Comparison of ENCODE assay signal across 1 mouse cellular context in genomic region chr10:120208015-120208414, GRCm38 (mm10).
A peak's percentile ranks its signal among the peaks of the same experiment; 100 is the strongest.
TF ChIP-seq lines count a peak whose summit lies in the region.

No protein-coding gene starts in this region.

TF ChIP-seq in CH12.LX, 34 proteins besides CTCF, POLR2A, EP300 and RAD21:
- TF ChIP-seq ZNF384 (IDR thresholded peaks at IDR 0.05; ENCODE audit: low read depth, low read length) (no peak), MEF2A (IDR thresholded peaks at IDR 0.05; ENCODE audit: borderline replicate concordance, low read depth, low read length) (peak; percentile 88), NELFE (IDR thresholded peaks at IDR 0.05; ENCODE audit: low read depth, low read length) (no peak), IRF4 (IDR thresholded peaks at IDR 0.05; ENCODE audit: low read depth, low read length) (peak; percentile 44; the same call in 1 of the 2 replicates), BHLHE40 (IDR thresholded peaks at IDR 0.05; ENCODE audit: low read depth, low read length) (peak; percentile 53; the same call in 1 of the 2 replicates)
